Mouse (Mus musculus) embryonic facial prominence, embryonic 12.5 days (tissue): ENCODE measurements around the gene Atp2c2. TPM values are rescaled to one million over a fixed set of nuclear protein-coding genes. Genes with fewer than 3 reads are reported as not detected.
A peak's percentile ranks its signal among the peaks of the same experiment; 100 is the strongest.

Experiments
- ATAC-seq: fragments of 200-750 bp; cut with Nextera tagmentation; 2 replicates; pipeline ENCODE4 v1.8.0; 2017; ENCODE audit not compliant: insufficient number of reproducible peaks, insufficient read depth, low FRiP score, low TSS enrichment
- H3K27ac ChIP-seq: fragments of 300-500 bp; sonication (generic); 2 replicates; pipeline ENCODE4 v1.5.1; 2016; ENCODE audit warnings: mild to moderate bottlenecking
- H3K27me3 ChIP-seq: fragments of 300-500 bp; sonication (generic); 2 replicates; pipeline ENCODE4 v1.6.1; 2016; ENCODE audit warnings: mild to moderate bottlenecking, moderate library complexity
- H3K36me3 ChIP-seq: fragments of 300-500 bp; sonication (generic); 2 replicates; pipeline ENCODE4 v1.6.1; 2016; ENCODE audit warnings: mild to moderate bottlenecking
- H3K4me1 ChIP-seq: fragments of 300-500 bp; sonication (generic); 2 replicates; pipeline ENCODE4 v1.6.1; 2016
- H3K4me2 ChIP-seq: fragments of 300-500 bp; sonication (generic); replicated peaks from 2 replicates; pipeline ENCODE4 v1.6.1; 2016; ENCODE audit warnings: mild to moderate bottlenecking, moderate library complexity
- H3K4me3 ChIP-seq: fragments of 300-500 bp; sonication (generic); 2 replicates; pipeline ENCODE4 v1.5.1; 2016; ENCODE audit warnings: mild to moderate bottlenecking
- H3K9ac ChIP-seq: fragments of 300-500 bp; sonication (generic); 2 replicates; pipeline ENCODE4 v1.6.1; 2016; ENCODE audit warnings: mild to moderate bottlenecking, moderate library complexity
- H3K9me3 ChIP-seq: fragments of 300-500 bp; sonication (generic); 2 replicates; pipeline ENCODE4 v1.6.1; 2016; ENCODE audit warnings: mild to moderate bottlenecking, moderate library complexity
- WGBS: fragments of 180-500 bp; shearing (Covaris S2); methylation state at CpG from one replicate; pipeline ENCODE4 v1.1.7; 2016; 5-methylcytosine and 5-hydroxymethylcytosine counted together
- polyA plus RNA-seq: library from polyadenylated mRNA; unstranded; fragments of >200 nt; fragmentation: Nextera tagmentation; extraction: Ambion mirVana; gene quantifications from 2 replicates; pipeline ENCODE4 v1.2.1, GENCODE M21; 2016

Gene Atp2c2
- polyA plus RNA-seq, 1 experiment from 2014 or later: 1.9 TPM

- ATAC-seq: no peak
- WGBS: 84% methylated on average over 7 of the region's 7 CpGs
- Histone ChIP-seq H3K27ac (no peak overlapping the region), H3K27me3 (no peaks in the 10 kb centered on the region), H3K36me3 (no peaks in the 10 kb centered on the region), H3K4me2 (no peak overlapping the region), H3K4me1 (peaks cover 22% of the 10 kb centered on the region), H3K4me3 (no peak overlapping the region), H3K9ac (no peak overlapping the region), H3K9me3 (no peaks in the 10 kb centered on the region)
These were observed 89.8 kb downstream of the Atp2c2 start for GRCm38 (mm10) chr8:119789581-119789980.

GRCm38 (mm10) chr8:119791804-119792704 is 92.2 kb downstream of the Atp2c2 start:
- Histone ChIP-seq H3K9me3 (no peaks in the 10 kb centered on the region), H3K4me2 (no peak overlapping the region), H3K27me3 (no peaks in the 10 kb centered on the region), H3K36me3 (no peaks in the 10 kb centered on the region), H3K4me1 (peaks cover 25% of the 10 kb centered on the region), H3K27ac (peak overlapping the region; percentile 74), H3K9ac (no peak overlapping the region), H3K4me3 (no peak overlapping the region)
- ATAC-seq: peak; percentile 42
- WGBS: 14% methylated on average over 16 of the region's 16 CpGs

GRCm38 (mm10) chr8:119794689-119795088 is 94.9 kb downstream of the Atp2c2 start:
- H3K27ac ChIP-seq: no peak overlapping the region
- ATAC-seq: no peak
- H3K9me3 ChIP-seq: no peaks in the 10 kb centered on the region
- H3K4me1 ChIP-seq: peaks cover 38% of the 10 kb centered on the region
- H3K27me3 ChIP-seq: no peaks in the 10 kb centered on the region
- no peak overlapping the region for H3K4me3 ChIP-seq
- H3K4me2 ChIP-seq: no peak overlapping the region
- H3K36me3 ChIP-seq: no peaks in the 10 kb centered on the region
- WGBS: 38% methylated on average over 7 of the region's 7 CpGs
- no peak overlapping the region for H3K9ac ChIP-seq

- Histone ChIP-seq H3K4me3 (no peak overlapping the region), H3K27ac (no peak overlapping the region), H3K27me3 (no peaks in the 10 kb centered on the region), H3K4me2 (no peak overlapping the region), H3K9ac (no peak overlapping the region), H3K9me3 (no peaks in the 10 kb centered on the region), H3K36me3 (no peaks in the 10 kb centered on the region), H3K4me1 (peaks cover 35% of the 10 kb centered on the region)
- ATAC-seq: no peak
- WGBS: 74% methylated on average over 3 of the region's 3 CpGs
These were observed 95.8 kb downstream of the Atp2c2 start for GRCm38 (mm10) chr8:119795651-119796050.

GRCm38 (mm10) chr8:119798170-119798964 is 98.6 kb downstream of the Atp2c2 start:
- peaks cover 20% of the 10 kb centered on the region; the same call in 1 of the 2 replicates for H3K4me1 ChIP-seq
- peak; percentile 73 for ATAC-seq
- 8% methylated on average over 15 of the region's 15 CpGs for WGBS
- H3K36me3 ChIP-seq: no peaks in the 10 kb centered on the region
- H3K9me3 ChIP-seq: no peaks in the 10 kb centered on the region
- H3K4me3 ChIP-seq: no peak overlapping the region
- no peak overlapping the region for H3K9ac ChIP-seq
- H3K4me2 ChIP-seq: peak overlapping the region; percentile 41
- H3K27ac ChIP-seq: peak overlapping the region; percentile 81
- no peaks in the 10 kb centered on the region for H3K27me3 ChIP-seq

- Histone ChIP-seq H3K9ac (no peak overlapping the region), H3K27me3 (no peaks in the 10 kb centered on the region), H3K4me2 (peak overlapping the region; percentile 41)
These were observed 99.1 kb downstream of the Atp2c2 start for GRCm38 (mm10) chr8:119798965-119799264.

GRCm38 (mm10) chr8:119801168-119801567 is 101.4 kb downstream of the Atp2c2 start:
- H3K27me3 ChIP-seq: no peaks in the 10 kb centered on the region
- ATAC-seq: no peak
- peaks cover 20% of the 10 kb centered on the region; the same call in 1 of the 2 replicates for H3K4me1 ChIP-seq
- H3K4me2 ChIP-seq: no peak overlapping the region
- no peak overlapping the region for H3K4me3 ChIP-seq
- no peak overlapping the region for H3K9ac ChIP-seq
- no peaks in the 10 kb centered on the region for H3K36me3 ChIP-seq
- WGBS: 8% methylated on average over 3 of the region's 4 CpGs
- H3K9me3 ChIP-seq: no peaks in the 10 kb centered on the region
- no peak overlapping the region for H3K27ac ChIP-seq

More at GRCm38 (mm10) chr8:119798965-119799264, 99.1 kb downstream of the Atp2c2 start:
- H3K4me3 ChIP-seq: no peak overlapping the region
- ATAC-seq: 0 out of 2 replicates have a peak, but pooled peaks have one; percentile 7
- H3K36me3 ChIP-seq: no peaks in the 10 kb centered on the region
- 66% methylated on average over 2 of the region's 2 CpGs for WGBS
- H3K27ac ChIP-seq: peak overlapping the region; percentile 81; the same call in 1 of the 2 replicates
- no peaks in the 10 kb centered on the region for H3K9me3 ChIP-seq
- peaks cover 20% of the 10 kb centered on the region; the same call in 1 of the 2 replicates for H3K4me1 ChIP-seq

GRCm38 (mm10) chr8:119802592-119802991 is 102.8 kb downstream of the Atp2c2 start:
- Histone ChIP-seq H3K4me1 (peaks cover 17% of the 10 kb centered on the region; the same call in 1 of the 2 replicates), H3K9me3 (no peaks in the 10 kb centered on the region), H3K36me3 (no peaks in the 10 kb centered on the region), H3K27me3 (no peaks in the 10 kb centered on the region), H3K4me3 (no peak overlapping the region), H3K27ac (no peak overlapping the region), H3K9ac (no peak overlapping the region), H3K4me2 (no peak overlapping the region)
- no peak for ATAC-seq
- 81% methylated on average over 1 of the region's 1 CpGs for WGBS

- no peaks in the 10 kb centered on the region for H3K27me3 ChIP-seq
- H3K27ac ChIP-seq: no peak overlapping the region
- ATAC-seq: no peak
- H3K4me2 ChIP-seq: no peak overlapping the region
- no peak overlapping the region for H3K4me3 ChIP-seq
- no peaks in the 10 kb centered on the region for H3K9me3 ChIP-seq
- peaks cover 17% of the 10 kb centered on the region for H3K36me3 ChIP-seq
- 62% methylated on average over 8 of the region's 8 CpGs for WGBS
- peaks cover 4% of the 10 kb centered on the region; the same call in 1 of the 2 replicates for H3K4me1 ChIP-seq
- no peak overlapping the region for H3K9ac ChIP-seq
These were observed 105.5 kb downstream of the Atp2c2 start for GRCm38 (mm10) chr8:119805275-119805674.

- no peak overlapping the region for H3K9ac ChIP-seq
- no peak overlapping the region for H3K4me3 ChIP-seq
- H3K9me3 ChIP-seq: no peaks in the 10 kb centered on the region
- no peak overlapping the region for H3K4me2 ChIP-seq
- ATAC-seq: no peak
- no peaks in the 10 kb centered on the region for H3K27me3 ChIP-seq
- H3K27ac ChIP-seq: 0 out of 2 replicates have a peak overlapping the region, but pooled peaks have one; percentile 25
- no peaks in the 10 kb centered on the region for H3K4me1 ChIP-seq
- H3K36me3 ChIP-seq: peaks cover 17% of the 10 kb centered on the region
- 81% methylated on average over 14 of the region's 14 CpGs for WGBS
These were observed 106.8 kb downstream of the Atp2c2 start for GRCm38 (mm10) chr8:119806422-119807263.
